Mouse (Mus musculus): ENCODE measurements around the gene B3gat1.

B3gat1 gene

DNA sequence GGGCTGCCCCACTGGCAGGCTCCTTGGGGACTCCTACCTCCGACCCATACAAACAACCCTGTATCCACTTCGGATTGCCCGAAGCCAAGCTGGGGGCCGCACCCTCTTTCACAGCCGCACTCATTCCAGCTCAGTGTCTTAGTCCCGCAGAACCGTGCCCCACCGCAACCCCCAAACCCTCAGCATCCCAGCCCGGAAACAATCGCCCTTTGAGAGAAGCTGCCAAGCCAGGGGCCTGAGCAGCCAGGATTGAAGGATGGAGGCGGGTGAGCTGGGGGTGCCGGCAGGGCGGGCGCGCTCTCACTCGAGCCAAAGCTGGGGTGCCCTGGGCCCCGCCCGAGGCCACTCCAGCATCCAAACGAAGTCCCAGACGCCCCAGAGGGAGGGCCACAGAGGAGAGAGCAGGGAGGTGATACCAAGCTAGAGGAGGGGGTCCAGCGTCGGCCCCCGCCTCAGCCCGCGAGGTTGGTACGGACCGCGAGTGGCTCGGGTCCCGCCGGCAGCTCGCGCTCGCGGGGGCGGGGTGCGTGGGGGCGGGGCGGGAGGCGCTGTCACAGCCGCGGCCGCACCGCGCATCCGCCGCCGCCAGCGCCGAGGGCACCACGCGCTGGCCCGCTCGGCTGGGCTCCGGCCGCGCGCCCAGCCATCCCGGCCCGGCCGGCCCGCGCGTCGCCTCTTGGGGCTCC, at the start of gene B3gat1:
B3gat1 (plus strand) TSS at position 523 of the 686 bp plus-strand sequence.
- peak; percentile 45 to 53 for DNase-seq (ENCODE audit: low spot score in 2 of 2)

DNA sequence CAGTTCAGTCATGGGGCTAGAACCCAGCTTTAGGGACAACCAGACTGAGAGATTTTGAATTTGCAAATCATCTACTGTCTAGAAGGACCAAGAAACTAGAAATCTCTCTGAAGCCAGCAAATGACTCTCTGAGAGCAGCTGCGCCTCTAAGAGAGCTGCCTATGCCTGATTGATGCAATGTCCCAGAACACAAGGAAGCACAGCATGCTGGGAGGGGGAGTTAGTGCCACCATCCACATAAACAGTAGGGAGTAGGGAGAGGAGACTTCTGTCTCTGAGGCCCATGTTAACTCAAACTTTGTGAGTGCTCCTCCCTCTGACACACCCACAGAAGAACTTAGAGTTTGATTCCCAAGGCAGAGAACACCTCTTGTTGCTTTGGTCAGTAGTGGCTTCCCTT, 44.4 kb upstream of the B3gat1 start:
- DNase-seq (ENCODE audit: low spot score in 2 of 2) = no peak

DNA sequence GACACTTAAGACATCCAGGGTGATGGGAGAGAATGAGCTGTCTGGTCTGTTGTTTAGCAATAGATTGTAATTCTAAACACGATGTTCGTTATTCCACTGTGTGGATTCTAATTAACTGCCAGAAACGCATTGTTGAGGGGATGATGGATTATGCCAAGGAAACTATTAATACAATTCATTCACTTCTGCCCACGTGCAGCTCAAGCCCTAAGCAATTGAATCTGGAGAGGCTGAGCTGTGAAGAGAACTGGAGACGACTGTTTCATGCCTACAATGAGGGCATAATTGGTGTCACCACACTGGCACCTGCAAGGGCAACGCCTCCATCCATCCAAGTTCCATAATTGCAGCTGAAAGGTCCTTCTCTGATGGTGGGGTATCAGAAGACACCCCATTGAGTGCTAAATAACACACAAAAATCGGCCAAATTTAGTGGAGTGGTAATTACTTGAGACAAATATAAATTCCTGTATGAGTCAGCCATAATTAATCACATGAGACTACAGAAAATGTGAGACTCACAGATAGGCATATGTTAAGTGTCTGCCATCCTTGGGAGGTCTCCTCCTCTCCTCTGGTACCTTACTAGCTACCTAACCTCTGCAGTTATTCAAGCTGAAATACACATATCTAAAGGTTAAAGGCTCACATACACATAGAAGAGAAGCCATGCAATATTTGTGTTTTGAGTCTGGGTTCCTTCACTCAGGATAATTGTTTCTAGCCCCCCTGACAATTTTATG, 43.4 kb upstream of the B3gat1 start:
- no peak for DNase-seq (ENCODE audit: low spot score in 2 of 2)

DNA sequence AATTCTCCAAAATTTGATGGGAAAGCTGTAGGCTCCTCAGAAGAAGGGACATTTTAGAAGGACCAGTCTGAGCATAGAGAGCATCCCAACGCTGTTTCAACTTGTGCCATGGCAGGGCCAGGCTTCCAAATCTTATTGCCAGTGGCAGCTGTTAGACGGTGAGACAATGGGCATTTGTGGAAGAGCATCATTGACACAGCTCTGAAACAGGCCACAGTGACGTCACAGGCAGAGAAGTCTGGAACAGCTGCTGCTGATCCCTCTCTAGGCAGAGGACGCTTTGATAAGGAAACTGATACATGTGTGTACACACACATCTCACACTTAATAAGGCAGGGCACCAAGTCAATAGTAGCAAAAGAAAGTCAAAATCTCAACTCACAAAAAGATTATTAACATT, 40.9 kb upstream of the B3gat1 start:
- DNase-seq (ENCODE audit: low spot score in 2 of 2) = no peak

DNA sequence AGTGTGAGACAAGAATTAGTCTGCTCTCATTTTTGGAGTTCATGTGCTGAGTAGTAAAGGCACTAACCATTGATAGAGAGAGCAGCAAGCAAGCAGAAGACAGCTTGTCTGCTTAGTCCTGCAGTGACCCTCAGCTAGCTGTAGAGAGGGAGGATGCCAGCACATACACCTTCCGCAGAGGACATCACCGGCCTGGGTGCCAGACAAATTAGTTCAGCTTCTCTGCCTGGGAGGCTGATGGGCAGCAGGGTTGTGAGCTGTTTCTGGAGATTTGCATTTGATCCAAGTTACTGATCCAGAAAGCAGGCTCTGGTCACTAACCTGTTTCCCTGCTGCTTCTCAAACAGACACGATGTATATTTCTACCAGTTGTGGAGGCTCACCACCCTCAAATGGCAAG, 38.9 kb upstream of the B3gat1 start:
- no peak for DNase-seq (ENCODE audit: low spot score in 2 of 2)

DNA sequence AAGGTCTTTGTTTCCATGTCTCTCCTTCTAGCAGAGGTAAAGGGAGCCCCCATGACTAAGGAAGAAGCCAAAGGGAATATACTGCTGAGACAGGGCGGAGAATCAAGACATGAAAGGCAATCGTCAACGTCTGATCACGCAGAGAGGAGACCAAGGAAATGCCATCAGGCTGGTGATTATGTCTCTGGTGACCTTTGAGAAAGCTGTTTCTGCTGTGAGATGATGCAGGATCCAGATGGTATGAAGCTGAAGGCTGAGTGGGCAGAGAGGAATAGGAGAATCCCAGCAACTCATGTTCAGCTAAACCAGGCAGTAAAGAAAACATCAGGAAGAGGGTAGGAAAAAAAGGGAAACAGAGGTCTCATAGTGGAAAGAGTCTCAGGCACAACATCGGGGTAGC, 38.4 kb upstream of the B3gat1 start:
- DNase-seq (ENCODE audit: low spot score in 2 of 2) = no peak

DNA sequence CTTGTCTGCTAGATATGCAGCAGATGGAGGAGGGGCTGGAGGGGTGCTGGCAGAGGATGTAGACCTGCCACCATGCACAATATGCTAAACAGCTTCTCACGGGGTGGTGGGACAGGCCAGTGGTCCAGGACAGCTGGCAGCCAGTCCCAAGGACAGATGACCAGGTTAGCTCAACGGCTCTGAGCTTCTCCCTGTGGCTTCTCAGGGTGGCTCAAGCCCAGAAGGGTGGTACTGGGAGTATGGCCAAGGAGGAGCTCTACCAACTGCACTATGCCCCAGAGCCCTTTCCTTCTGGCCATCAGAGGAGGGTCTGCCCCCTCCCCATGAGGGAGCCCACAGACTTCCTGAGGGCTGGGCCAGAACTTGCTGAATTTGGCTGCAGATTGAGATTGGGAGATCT, 35.2 kb upstream of the B3gat1 start:
- DNase-seq (ENCODE audit: low spot score in 2 of 2) = no peak

DNA sequence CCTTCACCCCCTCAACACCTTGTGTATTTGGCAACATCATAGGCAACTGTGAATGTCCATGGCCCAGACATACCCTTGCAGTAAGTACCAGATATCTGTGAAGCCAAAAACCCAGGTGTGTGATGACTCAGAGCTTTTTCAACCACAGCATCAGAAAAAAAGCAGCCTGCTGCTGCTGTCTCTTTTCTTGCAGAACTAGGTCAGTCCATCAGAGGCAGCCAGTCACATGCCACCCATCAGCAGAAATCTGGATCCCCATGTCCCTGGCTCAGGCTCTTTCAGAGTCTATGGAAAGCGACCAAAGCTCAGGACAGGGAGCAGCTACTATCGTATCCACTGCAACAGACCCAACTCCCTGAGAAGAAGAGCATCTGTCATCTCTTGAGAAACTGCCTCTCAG, 33.2 kb upstream of the B3gat1 start:
- no peak for DNase-seq (ENCODE audit: low spot score in 2 of 2)

DNA sequence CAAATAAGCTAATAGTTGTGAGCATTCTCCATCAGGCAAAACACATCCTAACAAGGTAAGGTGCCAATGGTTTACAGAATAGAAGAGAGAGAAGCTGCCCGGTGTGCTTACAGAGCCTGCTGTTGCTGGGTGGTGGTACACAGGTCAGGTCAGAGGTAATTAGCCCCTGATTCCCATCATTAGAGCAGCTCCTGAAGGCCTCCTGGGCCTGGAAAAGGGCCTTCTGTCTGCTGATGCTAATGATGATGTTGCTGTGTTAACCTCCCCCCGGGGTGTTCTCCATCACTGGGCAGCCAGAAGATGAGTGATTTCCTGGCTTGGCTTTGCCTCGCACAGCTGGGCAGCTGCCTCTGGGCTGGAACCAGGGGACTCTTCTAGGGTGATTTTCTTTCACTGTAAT, 15.1 kb upstream of the B3gat1 start:
- DNase-seq (ENCODE audit: low spot score in 2 of 2) = no peak

DNA sequence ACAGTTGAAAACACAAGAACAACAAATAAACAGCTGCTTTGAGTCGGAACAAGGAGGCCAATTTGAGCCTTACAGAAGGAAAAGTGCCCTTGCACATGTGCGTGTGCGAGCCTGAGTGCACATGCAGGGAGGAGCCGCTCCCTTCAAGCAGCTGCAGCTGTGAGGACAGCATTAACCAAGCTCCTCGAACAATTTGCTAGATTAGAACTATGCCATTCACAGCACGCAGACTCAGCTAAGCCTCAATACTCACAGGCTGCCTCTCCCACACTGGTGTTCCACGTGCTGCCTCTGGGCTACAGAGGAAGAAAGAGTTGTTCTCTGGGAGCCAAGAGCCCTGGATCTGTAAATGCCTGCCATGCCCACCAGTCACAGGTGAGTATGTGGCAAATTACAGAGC, 11.8 kb upstream of the B3gat1 start:
- no peak for DNase-seq (ENCODE audit: low spot score in 2 of 2)

DNA sequence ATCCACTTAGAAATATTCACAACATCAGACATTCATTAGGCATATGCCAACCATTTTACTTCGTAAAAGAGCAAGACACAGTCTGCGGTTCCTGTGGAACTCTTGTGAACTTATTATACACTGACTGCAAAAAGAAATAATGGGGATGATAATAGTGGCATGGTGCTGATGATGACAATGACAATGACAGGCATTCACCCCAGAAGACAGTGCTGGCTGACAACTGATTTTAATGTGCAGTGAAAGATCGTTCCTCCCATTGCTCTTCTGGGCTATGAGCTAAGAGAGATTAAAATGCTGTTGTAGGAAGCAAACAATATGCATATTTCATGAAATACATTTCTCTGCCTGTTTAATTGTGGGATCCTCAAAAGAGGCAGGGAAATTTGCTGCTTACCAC, 7.8 kb upstream of the B3gat1 start:
- no peak for DNase-seq (ENCODE audit: low spot score in 2 of 2)

DNA sequence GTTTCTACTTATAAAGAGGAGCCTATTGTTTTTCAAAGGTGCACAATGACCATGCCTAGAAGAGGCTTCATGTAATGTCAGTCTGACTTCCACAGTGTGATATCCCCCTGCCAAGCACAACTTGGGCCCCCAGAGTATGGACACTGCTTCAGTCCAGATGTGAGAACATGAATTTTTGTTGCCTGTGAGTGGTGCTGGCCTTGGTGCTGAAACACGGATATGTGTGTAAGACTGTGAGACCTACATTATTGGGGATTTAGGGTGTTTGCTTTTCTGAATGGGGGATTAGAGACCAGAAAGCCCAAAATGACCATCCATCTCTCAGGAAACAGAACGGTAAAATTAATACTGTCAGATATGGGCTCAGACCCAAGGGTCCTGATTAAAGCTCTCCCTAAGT, 6.1 kb upstream of the B3gat1 start:
- DNase-seq (ENCODE audit: low spot score in 2 of 2) = no peak

DNA sequence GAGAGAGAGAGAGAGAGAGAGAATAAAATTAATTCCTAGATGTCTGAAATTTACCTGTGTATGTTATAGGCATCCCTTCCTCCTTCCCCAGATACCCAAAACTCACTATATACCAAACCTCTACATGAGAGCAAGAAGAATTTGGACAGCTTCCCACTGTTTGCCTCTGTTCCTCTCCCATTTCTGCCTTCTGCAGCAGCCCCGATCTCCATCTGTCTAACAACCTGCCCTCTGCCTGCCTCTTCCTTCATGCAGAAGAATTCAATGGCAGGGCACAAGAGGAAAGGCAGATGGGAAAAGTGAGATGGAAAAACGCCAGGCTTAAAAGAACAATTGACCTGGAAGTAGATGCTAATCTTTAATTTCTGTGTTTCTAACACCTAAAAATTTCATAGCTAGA, 5.0 kb upstream of the B3gat1 start:
- DNase-seq (ENCODE audit: low spot score in 2 of 2) = no peak

DNA sequence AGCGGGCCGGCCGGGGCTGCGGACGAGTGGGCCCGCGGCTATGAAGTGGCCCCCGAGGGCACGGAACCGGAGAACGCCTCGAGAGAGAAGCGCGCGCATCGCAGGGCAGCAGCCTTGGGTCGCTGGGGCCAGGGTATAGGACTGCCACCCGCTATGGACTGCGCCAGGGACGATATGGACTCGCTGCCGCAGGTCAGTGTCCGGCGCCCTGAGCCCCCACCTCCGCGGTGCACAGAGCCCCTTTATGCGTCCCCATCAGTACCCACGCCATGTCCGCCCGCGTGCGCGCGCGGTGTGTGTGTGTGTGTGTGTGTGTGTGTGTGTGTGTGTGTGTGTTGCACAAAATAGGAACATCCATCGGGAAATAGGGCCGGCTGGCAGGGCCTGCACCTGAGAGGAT, 458 bp downstream of the B3gat1 start:
- DNase-seq (ENCODE audit: low spot score in 2 of 2) = peak in 1 of 2 experiments; percentile 39

DNA sequence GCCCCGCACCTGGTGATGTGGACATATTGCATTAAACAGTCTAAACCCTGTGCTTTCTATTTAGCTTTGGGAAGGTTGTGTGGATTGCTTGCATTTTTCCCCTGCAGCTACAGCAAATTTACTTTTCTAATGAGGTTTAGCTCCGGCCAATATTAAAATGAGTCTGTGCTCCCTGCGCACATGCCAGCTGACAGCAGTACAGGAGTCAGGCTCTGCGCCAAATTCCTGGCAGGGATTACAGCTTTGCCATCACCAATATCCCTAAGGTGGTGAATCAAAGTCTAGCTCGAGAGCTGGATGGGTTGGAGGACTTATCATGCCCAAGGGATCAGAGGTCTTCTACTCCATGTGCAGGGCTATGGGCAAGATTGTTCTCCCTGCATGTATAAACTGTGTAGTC, 3.6 kb downstream of the B3gat1 start:
- DNase-seq (ENCODE audit: low spot score in 2 of 2) = no peak

DNA sequence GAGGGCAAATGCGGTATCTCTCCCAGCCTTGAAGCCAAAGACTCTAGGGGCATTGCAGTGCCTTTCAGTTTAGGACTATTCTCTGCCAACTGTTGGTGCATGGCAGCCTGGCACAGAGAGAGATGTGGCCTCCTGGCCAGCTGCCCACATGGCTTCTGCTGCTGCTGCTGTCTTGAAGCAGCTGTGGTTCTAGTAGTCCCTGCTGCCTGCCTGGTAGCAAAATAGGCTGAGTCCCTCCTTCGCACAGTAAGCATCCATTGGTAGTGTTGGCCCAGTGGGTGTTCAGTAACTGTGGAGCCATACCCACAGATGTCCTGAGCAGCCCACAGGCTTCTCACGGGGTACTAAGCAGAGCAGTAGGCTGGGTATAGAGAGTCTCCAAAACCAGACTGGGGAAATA, 9.3 kb downstream of the B3gat1 start:
- DNase-seq (ENCODE audit: low spot score in 2 of 2) = peak in 1 of 2 experiments; percentile 42

DNA sequence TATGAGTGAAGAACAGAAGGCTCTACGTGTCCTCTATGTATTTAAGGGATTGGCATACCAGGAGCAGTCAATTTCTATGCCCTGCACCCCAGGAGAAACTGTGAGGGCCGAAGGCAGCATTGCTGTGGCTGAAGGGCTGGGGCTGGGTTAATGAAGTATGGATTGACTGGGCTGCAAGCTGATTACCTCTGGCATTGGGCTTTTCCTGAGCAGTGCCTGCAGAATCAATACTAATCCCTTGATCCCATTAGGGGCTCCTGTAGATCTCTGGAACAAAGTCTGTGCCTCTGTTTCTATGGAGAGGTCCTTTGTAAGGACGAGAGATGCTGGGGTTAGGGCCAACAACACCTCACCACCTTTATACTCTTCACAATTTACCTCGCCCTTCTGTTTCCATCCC, 13.6 kb downstream of the B3gat1 start:
- DNase-seq (ENCODE audit: low spot score in 2 of 2) = no peak

DNA sequence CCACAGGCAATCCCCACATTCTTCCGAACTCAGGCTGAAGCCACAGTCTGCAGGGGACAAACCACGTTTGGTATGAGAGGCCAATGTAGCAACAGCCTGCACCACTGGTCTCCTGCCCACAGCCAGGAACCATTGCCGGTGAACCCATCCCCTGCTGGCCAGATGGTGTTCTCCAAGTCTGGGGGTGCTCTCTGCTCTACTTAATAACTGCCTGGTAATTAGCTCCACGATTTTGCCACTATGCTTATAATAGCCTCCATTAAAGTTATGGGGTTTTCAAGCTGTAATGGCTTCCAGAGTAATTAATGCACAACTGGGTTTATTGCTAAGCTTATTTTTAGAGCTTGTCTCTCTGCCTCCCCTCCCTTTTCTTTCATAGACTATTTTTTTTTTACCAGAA, 15.4 kb downstream of the B3gat1 start:
- DNase-seq (ENCODE audit: low spot score in 2 of 2) = no peak

DNA sequence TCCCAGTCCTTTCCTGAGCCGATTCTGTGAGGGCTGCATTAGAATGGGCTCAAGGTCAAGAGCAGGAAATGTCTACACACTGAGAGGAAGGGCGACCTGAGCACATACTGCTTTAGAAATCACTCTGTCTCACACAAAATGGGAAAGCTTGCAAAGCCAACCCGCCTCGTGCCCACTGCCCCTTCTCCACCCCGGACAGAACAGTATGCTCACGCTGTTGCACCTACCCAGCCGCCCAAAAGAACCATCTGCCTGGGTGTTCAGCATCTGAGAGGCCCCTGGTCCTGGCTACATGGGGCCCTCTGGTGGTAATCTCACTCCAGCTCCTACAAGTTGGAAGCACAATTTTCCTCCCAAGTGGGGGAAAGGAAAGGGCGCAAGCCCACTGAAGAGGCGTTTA, 26.6 kb downstream of the B3gat1 start:
- DNase-seq (ENCODE audit: low spot score in 2 of 2) = peak; percentile 46 to 63

DNA sequence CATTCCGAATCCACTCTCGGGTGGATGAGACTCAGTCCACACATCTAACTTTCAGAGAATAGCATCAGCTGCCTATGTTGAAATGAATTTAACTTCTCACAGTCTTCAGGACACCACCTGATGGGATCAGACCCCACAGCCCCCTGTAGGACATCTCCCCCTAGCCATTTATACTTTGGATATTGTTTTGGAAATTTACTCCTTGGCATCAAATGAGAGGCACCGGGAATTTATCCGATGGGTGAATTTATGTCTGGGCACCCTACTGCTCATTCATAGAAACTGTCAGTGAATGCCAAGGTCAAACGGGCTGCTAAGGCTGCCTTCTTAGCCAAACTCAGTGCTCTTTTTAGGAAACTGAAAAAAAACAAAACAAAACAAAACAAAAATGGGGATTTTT, 27.0 kb downstream of the B3gat1 start:
- DNase-seq (ENCODE audit: low spot score in 2 of 2) = no peak

DNA sequence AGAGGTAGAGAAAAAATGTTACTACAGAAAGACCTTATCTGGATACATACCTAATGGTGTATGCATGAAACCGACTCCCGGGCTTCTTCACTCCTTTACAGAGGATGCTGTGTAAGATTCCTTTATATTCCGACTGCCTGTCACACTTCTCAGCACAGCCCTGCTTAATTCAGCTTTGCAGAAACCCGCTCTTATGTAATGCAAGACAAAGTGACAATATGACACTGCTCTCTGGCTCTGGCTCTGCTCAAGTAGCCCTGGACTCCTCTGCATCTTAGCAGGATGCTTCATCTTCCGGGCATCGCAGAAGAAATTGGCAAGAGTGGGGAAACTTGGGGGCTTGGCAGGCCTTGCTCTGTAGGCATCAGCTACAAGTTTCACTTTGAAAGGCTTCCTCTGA, 28.9 kb downstream of the B3gat1 start:
- DNase-seq (ENCODE audit: low spot score in 2 of 2) = no peak

DNA sequence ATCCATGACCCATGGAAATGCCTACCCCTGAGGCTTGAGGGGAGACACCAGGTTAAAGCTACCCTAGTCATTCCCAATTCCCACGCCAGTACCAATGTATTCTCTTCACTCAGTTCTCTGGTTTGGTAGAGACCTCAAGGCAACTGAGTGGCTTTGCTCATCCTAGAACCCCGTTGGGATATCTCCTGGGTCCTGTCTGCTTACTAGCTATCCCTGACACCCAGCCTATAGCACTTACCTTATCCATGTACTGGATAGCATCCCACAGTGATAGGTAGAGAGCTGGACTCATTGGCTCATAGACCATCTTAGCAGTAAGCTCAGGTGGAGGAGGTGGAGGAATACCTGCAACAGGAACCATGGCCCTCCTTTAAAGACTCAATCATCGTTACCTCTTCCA, 34.7 kb downstream of the B3gat1 start:
- no peak for DNase-seq (ENCODE audit: low spot score in 2 of 2)

DNA sequence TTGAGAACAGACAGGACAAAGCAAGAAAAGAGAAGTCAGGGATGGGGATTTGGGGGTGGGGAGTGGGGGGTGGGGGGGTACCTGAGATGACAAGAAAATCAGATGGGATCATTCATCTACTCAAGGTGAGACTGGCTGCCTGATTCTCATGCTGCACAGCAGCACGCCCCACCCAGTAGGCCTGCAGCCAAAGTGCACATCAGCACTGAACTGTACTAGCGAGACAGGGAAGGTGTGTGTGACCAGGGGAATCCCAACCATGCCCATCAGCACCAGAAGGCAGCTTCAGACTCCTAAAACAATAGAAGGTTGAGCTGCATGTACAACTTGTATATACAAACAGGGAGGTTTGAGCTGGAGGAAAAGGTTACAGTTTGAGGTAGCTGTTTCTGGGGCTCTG, 42.2 kb downstream of the B3gat1 start:
- no peak for DNase-seq (ENCODE audit: low spot score in 2 of 2)

All from frontal cortex, postnatal 14 days (tissue).